Mouse (Mus musculus) hindbrain, embryonic 16.5 days (tissue): Measurements from ENCODE around the gene Zpbp2. TPM values are rescaled to one million over a fixed set of nuclear protein-coding genes. Genes with fewer than 3 reads are reported as not detected.
A peak's percentile ranks its signal among the peaks of the same experiment; 100 is the strongest.

ENCODE experiments used
- ATAC-seq: fragments of 200-750 bp; cut with Nextera tagmentation; 2 replicates; pipeline ENCODE4 v1.8.0; 2017; ENCODE audit warnings: moderate TSS enrichment, moderate library complexity
- H3K27ac ChIP-seq: fragments of 300-500 bp; sonication (generic); 2 replicates; pipeline ENCODE4 v1.5.1; 2014; ENCODE audit warnings: low read depth, mild to moderate bottlenecking, control low read depth, low read length, moderate library complexity
- H3K27me3 ChIP-seq: fragments of 300-500 bp; sonication (generic); replicated peaks from 2 replicates; pipeline ENCODE4 v1.6.1; 2014; ENCODE audit warnings: low read length; ENCODE audit not compliant: control insufficient read depth, insufficient read depth
- H3K36me3 ChIP-seq: fragments of 300-500 bp; sonication (generic); 2 replicates; pipeline ENCODE4 v1.6.1; 2014; ENCODE audit warnings: mild to moderate bottlenecking, low read length, moderate library complexity, mixed read lengths; ENCODE audit not compliant: control insufficient read depth, insufficient read depth
- H3K4me1 ChIP-seq: fragments of 300-500 bp; sonication (generic); 2 replicates; pipeline ENCODE4 v1.6.1; 2014; ENCODE audit warnings: low read depth, low read length; ENCODE audit not compliant: control insufficient read depth, insufficient read depth
- H3K4me2 ChIP-seq: fragments of 300-500 bp; sonication (generic); 2 replicates; pipeline ENCODE4 v1.6.1; 2014; ENCODE audit warnings: mild to moderate bottlenecking, low read length, control low read depth, moderate library complexity
- H3K4me3 ChIP-seq: fragments of 300-500 bp; sonication (generic); 2 replicates; pipeline ENCODE4 v1.5.1; 2014; ENCODE audit warnings: mild to moderate bottlenecking, low read length, control low read depth, moderate library complexity
- H3K9ac ChIP-seq: fragments of 300-500 bp; sonication (generic); 2 replicates; pipeline ENCODE4 v1.6.1; 2014; ENCODE audit warnings: low read depth, mild to moderate bottlenecking, control low read depth, low read length, moderate library complexity
- H3K9me3 ChIP-seq: fragments of 300-500 bp; sonication (generic); 2 replicates; pipeline ENCODE4 v1.6.1; 2014; ENCODE audit warnings: mild to moderate bottlenecking, low read length, moderate library complexity; ENCODE audit not compliant: control insufficient read depth
- WGBS: fragments of 180-500 bp; shearing (Covaris S2); extraction: QIAGEN DNeasy Blood & Tissue Kit; methylation state at CpG from one replicate; pipeline ENCODE4 v1.1.7; 2014; 5-methylcytosine and 5-hydroxymethylcytosine counted together
- polyA plus RNA-seq: library from polyadenylated mRNA; unstranded; fragments of >200 nt; fragmentation: Nextera tagmentation; extraction: Ambion mirVana; gene quantifications from 2 replicates; pipeline ENCODE4 v1.2.1, GENCODE M21; 2015

Gene Zpbp2
- polyA plus RNA-seq, 1 experiment from 2014 or later, result 0.11 TPM

GRCm38 (mm10) chr11:98586087-98586891 is 35.4 kb downstream of the Zpbp2 start:
- WGBS, result under 1% methylated on average over 22 of the region's 22 CpGs
- peaks cover 25% of the 10 kb centered on the region for H3K4me1 ChIP-seq

GRCm38 (mm10) chr11:98586892-98587563 is 36.1 kb downstream of the Zpbp2 start, which contains the start of gene Ormdl3:
Gene Ormdl3 (minus strand): TSS chr11:98587368.
- Histone ChIP-seq H3K9ac (peak within 1 kb of the TSS; percentile 96), H3K27ac (peak within 1 kb of the TSS; percentile 86), H3K9me3 (no peaks in the 10 kb centered on the region), H3K27me3 (no peaks in the 10 kb centered on the region), H3K4me1 (peaks cover 25% of the 10 kb centered on the region), H3K36me3 (peaks cover 10% of the 10 kb centered on the region), H3K4me3 (peak within 1 kb of the TSS; percentile 90), H3K4me2 (peak within 1 kb of the TSS; percentile 95)
- peak; percentile 94 for ATAC-seq
- WGBS, result under 1% methylated on average over 49 of the region's 49 CpGs

More at GRCm38 (mm10) chr11:98586087-98586891, 35.4 kb downstream of the Zpbp2 start:
- peak overlapping the region; percentile 86 for H3K27ac ChIP-seq
- H3K36me3 ChIP-seq, result peaks cover 12% of the 10 kb centered on the region
- peak overlapping the region; percentile 90 for H3K4me3 ChIP-seq
- no peaks in the 10 kb centered on the region for H3K27me3 ChIP-seq
- peak overlapping the region; percentile 96 for H3K9ac ChIP-seq
- H3K9me3 ChIP-seq, result no peaks in the 10 kb centered on the region
- peak; percentile 50 for ATAC-seq
- H3K4me2 ChIP-seq, result peak overlapping the region; percentile 95

DNA sequence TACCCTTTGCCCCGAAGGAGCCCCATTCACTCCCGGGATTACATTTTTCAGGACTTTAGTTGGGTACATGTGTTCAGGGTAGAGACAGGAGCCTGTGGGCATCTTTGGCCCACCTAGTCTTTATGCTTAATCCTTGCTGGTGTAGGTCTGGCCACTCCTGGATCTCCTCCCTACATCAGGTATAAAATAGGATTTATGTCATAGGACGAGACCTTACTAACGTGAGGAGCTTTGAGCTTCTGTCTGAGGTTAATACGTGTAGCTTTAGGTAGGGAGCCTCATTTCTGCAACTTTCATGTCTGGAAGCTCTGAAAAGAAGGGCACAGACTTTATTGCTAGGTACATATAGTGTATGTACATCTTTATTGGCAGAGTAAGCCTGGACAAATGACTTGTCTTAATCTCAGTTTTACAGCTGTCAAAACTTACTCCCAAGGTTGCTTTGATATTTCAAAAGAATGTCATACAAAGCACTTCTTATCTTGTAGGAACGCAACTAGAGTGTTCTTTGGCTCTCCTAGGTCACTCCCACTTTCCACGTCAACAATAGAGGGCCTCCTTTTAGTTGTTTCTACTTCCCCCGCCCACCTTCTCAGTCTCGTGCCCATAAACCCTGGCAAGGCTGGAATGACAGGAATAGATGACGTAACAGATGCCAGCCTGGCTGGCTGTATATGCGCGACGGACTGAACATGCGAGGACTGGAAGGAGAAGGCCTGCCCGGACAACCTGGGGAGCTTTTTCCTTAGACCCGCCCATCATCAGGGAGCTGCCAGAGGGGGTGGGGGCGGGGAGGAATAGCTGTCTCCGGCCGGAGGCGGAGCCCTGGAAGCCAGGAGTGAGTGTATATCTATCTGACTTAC is 37.0 kb downstream of the Zpbp2 start:
- peak overlapping the region; percentile 60 for H3K27ac ChIP-seq
- H3K9me3 ChIP-seq, result no peaks in the 10 kb centered on the region
- peak; percentile 63 for ATAC-seq
- WGBS, result 9% methylated on average over 20 of the region's 20 CpGs
- peak overlapping the region; percentile 90 for H3K4me3 ChIP-seq
- peak overlapping the region; percentile 95 for H3K4me2 ChIP-seq
- peak overlapping the region; percentile 96 for H3K9ac ChIP-seq
- no peaks in the 10 kb centered on the region for H3K27me3 ChIP-seq
- peaks cover 3% of the 10 kb centered on the region for H3K36me3 ChIP-seq
- peaks cover 25% of the 10 kb centered on the region for H3K4me1 ChIP-seq

- Histone ChIP-seq H3K9me3 (no peaks in the 10 kb centered on the region), H3K27ac (no peak overlapping the region), H3K4me1 (peaks cover 25% of the 10 kb centered on the region), H3K9ac (no peak overlapping the region), H3K4me2 (peak overlapping the region; percentile 95; the same call in 1 of the 2 replicates), H3K4me3 (no peak overlapping the region), H3K36me3 (no peaks in the 10 kb centered on the region), H3K27me3 (no peaks in the 10 kb centered on the region)
- no peak for ATAC-seq
- WGBS, result 61% methylated on average over 6 of the region's 6 CpGs
Measured at GRCm38 (mm10) chr11:98588833-98589281, 38.0 kb downstream of the Zpbp2 start.

DNA sequence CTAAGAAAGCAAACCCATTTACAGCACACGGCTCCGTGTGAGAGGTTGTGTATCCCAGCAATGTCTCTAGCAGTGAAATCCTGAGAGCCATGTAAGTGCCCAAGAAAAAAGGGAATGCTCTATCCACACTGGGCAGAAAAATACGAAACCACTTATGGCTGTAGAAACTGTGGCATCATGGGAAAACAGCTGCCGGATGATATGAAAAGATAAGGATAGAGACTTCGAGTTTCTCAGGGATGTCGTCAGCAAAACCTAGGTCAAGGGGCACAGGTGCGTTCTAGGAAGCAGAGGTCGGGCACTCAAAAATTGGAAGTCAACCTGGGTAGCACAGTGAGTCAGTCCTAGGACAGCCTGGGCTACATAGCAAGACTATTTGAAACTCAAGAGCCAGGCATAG is 38.4 kb downstream of the Zpbp2 start:
- H3K27me3 ChIP-seq, result no peaks in the 10 kb centered on the region
- no peaks in the 10 kb centered on the region for H3K36me3 ChIP-seq
- peaks cover 25% of the 10 kb centered on the region for H3K4me1 ChIP-seq
- no peak overlapping the region for H3K4me3 ChIP-seq
- H3K9me3 ChIP-seq, result no peaks in the 10 kb centered on the region
- H3K4me2 ChIP-seq, result no peak overlapping the region
- no peak overlapping the region for H3K9ac ChIP-seq
- ATAC-seq, result no peak
- 88% methylated on average over 8 of the region's 8 CpGs for WGBS
- no peak overlapping the region for H3K27ac ChIP-seq

GRCm38 (mm10) chr11:98590548-98591445 is 39.9 kb downstream of the Zpbp2 start:
- no peaks in the 10 kb centered on the region for H3K36me3 ChIP-seq
- WGBS, result 68% methylated on average over 19 of the region's 19 CpGs
- no peak for ATAC-seq
- no peaks in the 10 kb centered on the region; the same call in 1 of the 2 replicates for H3K27me3 ChIP-seq
- H3K9me3 ChIP-seq, result no peaks in the 10 kb centered on the region
- H3K9ac ChIP-seq, result no peak overlapping the region
- H3K27ac ChIP-seq, result no peak overlapping the region
- no peak overlapping the region for H3K4me2 ChIP-seq
- H3K4me3 ChIP-seq, result no peak overlapping the region
- H3K4me1 ChIP-seq, result peaks cover 12% of the 10 kb centered on the region

GRCm38 (mm10) chr11:98595021-98595420 is 44.1 kb downstream of the Zpbp2 start:
- Histone ChIP-seq H3K27ac (no peak overlapping the region), H3K4me3 (no peak overlapping the region), H3K9me3 (no peaks in the 10 kb centered on the region), H3K9ac (no peak overlapping the region), H3K36me3 (no peaks in the 10 kb centered on the region), H3K4me1 (no peaks in the 10 kb centered on the region), H3K27me3 (peaks cover 2% of the 10 kb centered on the region; the same call in 1 of the 2 replicates), H3K4me2 (no peak overlapping the region)
- WGBS, result 78% methylated on average over 6 of the region's 6 CpGs
- no peak for ATAC-seq

GRCm38 (mm10) chr11:98595473-98595872 is 44.6 kb downstream of the Zpbp2 start:
- Histone ChIP-seq H3K9ac (no peak overlapping the region), H3K9me3 (no peaks in the 10 kb centered on the region), H3K4me1 (no peaks in the 10 kb centered on the region), H3K27ac (no peak overlapping the region), H3K4me3 (no peak overlapping the region), H3K4me2 (no peak overlapping the region), H3K27me3 (peaks cover 4% of the 10 kb centered on the region; the same call in 1 of the 2 replicates), H3K36me3 (no peaks in the 10 kb centered on the region)
- 78% methylated on average over 10 of the region's 10 CpGs for WGBS
- ATAC-seq, result no peak
